15 mouse cellular contexts compared by ENCODE assay signal in the genomic region with DNA sequence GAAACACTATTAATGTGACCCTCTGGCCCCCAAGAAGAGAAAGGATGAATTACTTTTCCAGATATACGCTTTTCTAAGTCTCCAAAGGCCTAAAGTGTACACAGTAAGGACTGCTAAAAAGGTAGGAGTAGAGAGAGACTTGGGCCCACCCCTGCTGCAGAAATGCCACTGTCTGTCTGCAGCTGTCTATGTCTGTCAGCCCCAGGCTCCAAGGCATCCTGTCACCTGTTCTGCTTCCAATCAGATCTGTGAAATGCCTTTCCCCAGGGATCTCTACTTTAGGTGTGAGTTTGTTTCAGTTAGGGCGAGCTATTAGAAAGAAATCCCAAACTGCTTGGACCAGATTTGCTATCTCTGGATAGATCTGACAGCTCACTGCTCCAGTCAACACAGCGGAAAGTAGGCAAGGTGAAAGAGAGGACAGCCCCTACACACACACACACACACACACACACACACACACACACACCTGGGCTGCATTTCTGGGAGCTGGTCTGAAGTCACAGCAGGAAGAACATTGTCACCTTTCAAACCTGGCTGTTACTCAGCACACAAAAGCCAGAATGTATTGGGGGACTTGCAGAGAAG.
"Had no signal": no experiment of that assay in that cellular context is flagged by ENCODE, and none has a peak within 500 bp of the region (broad histone marks: within the 10 kb centered on the region; RNA-seq: fewer than 3 reads in every experiment).

No protein-coding gene starts in this region.

- H3K4me3 ChIP-seq: kidney, embryonic 15.5 days; left cerebral cortex, adult 2 months; liver, embryonic 15.5 days; midbrain, embryonic 10.5 days had no signal

- DNase-seq: kidney, adult 2 months; kidney, postnatal 14 days; lung, adult 2 months; lung, postnatal 36 days; midbrain, embryonic 14.5 days; right cerebral cortex, postnatal 14 days; thymus, adult 18-20 months; thymus, postnatal 14 days had no signal

- H3K27me3 ChIP-seq: liver, embryonic 15.5 days had no signal

- H3K4me2 ChIP-seq: kidney, embryonic 15.5 days; liver, embryonic 11.5 days; liver, embryonic 15.5 days had no signal

- ATAC-seq: intestine, embryonic 16.5 days; lung, postnatal 0 days had no signal

- H3K36me3 ChIP-seq: kidney, embryonic 15.5 days; liver, embryonic 15.5 days; midbrain, embryonic 10.5 days had no signal

- H3K4me1 ChIP-seq: liver, embryonic 15.5 days had no signal

- H3K9ac ChIP-seq: kidney, embryonic 15.5 days; liver, embryonic 15.5 days had no signal

- H3K9me3 ChIP-seq: kidney, embryonic 15.5 days; liver, embryonic 15.5 days; midbrain, embryonic 10.5 days had no signal

- H3K27ac ChIP-seq: kidney, embryonic 15.5 days; left cerebral cortex, adult 2 months; liver, embryonic 15.5 days; midbrain, embryonic 10.5 days had no signal
